Mouse (Mus musculus) urinary bladder, adult 2 months (tissue): ENCODE data around the gene Olfm1. TPM values are rescaled to one million over a fixed set of nuclear protein-coding genes. Genes with fewer than 3 reads are reported as not detected.

ENCODE experiments used
- polyA plus RNA-seq: library from polyadenylated mRNA; depleted of rRNA; stranded (reverse); fragments of >200 nt; gene quantifications from 2 replicates; pipeline ENCODE4 v1.2.3, GENCODE M21; 2012; rRNA removed

The Olfm1 gene
- polyA plus RNA-seq, 1 experiment, result 33.9 TPM

Other genes starting within 250 kb of the Olfm1 start
- gene Fcnb, start 108.1 kb upstream of the Olfm1 start, polyA plus RNA-seq, result not detected in 2 replicates